Mouse (Mus musculus) layer of hippocampus, adult 2 months (tissue): ENCODE measurements around the gene Ppia. TPM values are rescaled to one million over a fixed set of nuclear protein-coding genes. Genes with fewer than 3 reads are reported as not detected.
A peak's percentile ranks its signal among the peaks of the same experiment; 100 is the strongest.
"Not testable (repeated sequence)": the region's sequence is repeated elsewhere in the genome, so short reads cannot be mapped to it uniquely, and the experiment has no call there.

ENCODE experiments used
- DNase-seq, 2 experiments: peaks; one replicate each; pipeline ENCODE4 v3.0.0; 2022; ENCODE audit warnings: low spot score in 2 of 2
- H3K27ac ChIP-seq: fragments of 200-600 bp; 2 replicates; pipeline ENCODE4 v1.8.1; 2022
- H3K4me3 ChIP-seq: fragments of 200-600 bp; 2 replicates; pipeline ENCODE4 v1.8.1; 2022; ENCODE audit warnings: mild to moderate bottlenecking
- CTCF ChIP-seq: fragments of 200-600 bp; conservative IDR thresholded peaks from 2 replicates; pipeline ENCODE4 v1.8.1; 2022; ENCODE audit warnings: antibody characterized with exemption, mild to moderate bottlenecking, moderate library complexity
- total RNA-seq, 2 experiments: library from RNA; stranded (reverse); gene quantifications; 2 replicates each; pipeline ENCODE4 v1.2.3; 2021

Gene Ppia
- total RNA-seq, 2 experiments from 2014 or later: 1,589 to 1,677 TPM

DNA sequence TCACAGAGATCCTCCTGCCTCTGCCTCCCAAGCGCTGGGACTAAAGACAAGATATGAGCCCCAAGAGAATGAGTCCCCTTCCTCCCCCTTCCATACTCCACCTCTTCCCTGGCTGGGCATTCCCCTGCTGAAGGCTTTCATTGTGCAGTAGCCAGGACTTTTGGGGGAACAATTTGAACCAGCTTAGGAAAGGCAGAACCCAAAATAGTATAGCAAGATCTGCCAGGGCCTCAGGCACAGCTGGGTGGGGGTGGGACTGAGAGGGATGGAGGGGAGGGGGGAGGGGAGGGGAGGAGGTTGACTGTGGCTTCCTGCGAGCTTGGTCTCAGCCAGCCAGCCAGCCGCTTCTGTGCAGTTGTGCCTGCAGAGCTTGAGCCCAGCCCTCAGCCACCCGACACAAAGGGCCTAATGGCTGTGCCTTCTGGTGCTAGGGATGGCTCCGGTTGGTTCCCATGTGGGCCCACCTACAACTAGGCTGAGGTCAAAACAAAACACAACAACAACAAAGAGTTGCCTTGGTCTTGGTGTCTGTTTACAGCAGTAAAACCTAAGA, 5.1 kb upstream of the Ppia start:
- Histone ChIP-seq H3K27ac (peak overlapping the region; percentile 28; the same call in 1 of the 2 replicates), H3K4me3 (no peak overlapping the region)
- no peak for TF ChIP-seq CTCF
- DNase-seq: no peak

DNA sequence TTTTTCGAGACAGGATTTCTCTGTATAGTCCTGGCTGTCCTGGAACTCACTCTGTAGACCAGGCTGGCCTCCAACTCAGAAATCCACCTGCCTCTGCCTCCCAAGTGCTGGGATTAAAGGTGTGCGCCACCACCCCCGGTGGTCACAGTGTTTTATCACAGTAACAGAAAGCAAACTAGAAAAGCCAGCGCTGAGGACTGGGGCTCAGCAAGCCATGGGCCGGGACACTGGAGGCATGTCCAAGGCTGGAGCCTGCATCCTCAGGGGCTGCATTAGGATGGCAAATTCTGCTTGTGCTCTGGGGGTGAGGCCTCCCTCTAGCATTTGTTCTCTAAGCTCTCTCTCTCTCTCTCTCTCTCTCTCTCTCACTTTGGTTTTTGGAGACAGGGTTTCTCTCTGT, 4.5 kb upstream of the Ppia start:
- H3K27ac ChIP-seq, H3K4me3 ChIP-seq, DNase-seq: not testable (repeated sequence)

DNA sequence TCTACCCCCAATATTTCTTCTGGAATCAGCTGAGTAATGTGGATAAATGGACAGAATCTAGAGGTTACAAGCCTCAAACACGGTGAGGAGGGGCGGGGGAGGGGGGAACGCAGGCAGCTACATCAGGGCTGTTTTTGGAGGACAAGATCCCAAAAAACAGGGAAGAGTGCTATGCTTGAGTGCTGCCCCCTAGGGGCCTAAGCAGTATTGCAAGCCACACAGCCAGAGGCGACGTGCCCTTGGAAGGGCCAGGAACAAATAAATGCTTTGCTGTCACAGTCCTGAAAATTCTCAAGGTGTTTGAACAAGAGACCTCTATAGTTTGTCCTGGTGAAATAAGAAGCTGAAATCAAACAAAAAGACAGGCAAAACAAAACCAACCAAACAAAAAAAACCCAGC, 3.6 kb upstream of the Ppia start:
- peak; percentile 68 to 88 for DNase-seq
- H3K27ac ChIP-seq: peak overlapping the region; percentile 41; the same call in 1 of the 2 replicates
- no peak overlapping the region for H3K4me3 ChIP-seq
- TF ChIP-seq CTCF: peak; percentile 97

DNA sequence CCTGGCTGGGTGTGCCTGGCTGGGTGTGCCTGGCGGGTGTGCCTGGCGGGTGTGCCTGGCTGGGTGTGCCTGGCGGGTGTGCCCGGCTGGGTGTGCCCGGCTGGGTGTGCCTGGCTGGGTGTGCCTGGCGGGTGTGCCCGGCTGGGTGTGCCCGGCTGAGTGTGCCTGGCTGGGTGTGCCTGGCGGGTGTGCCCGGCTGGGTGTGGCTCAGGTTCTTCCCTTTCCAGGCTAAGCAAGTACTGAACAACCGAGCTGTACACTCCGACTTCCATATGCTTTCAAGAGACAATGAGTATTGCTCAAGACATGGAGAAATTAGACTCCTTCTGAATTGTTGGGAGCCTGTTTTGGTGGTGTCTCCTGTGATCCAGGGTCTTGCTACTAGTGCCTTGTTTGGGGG, 2.0 kb upstream of the Ppia start:
- Histone ChIP-seq H3K4me3 (no peak overlapping the region), H3K27ac (no peak overlapping the region)
- DNase-seq: no peak
- no peak for TF ChIP-seq CTCF

DNA sequence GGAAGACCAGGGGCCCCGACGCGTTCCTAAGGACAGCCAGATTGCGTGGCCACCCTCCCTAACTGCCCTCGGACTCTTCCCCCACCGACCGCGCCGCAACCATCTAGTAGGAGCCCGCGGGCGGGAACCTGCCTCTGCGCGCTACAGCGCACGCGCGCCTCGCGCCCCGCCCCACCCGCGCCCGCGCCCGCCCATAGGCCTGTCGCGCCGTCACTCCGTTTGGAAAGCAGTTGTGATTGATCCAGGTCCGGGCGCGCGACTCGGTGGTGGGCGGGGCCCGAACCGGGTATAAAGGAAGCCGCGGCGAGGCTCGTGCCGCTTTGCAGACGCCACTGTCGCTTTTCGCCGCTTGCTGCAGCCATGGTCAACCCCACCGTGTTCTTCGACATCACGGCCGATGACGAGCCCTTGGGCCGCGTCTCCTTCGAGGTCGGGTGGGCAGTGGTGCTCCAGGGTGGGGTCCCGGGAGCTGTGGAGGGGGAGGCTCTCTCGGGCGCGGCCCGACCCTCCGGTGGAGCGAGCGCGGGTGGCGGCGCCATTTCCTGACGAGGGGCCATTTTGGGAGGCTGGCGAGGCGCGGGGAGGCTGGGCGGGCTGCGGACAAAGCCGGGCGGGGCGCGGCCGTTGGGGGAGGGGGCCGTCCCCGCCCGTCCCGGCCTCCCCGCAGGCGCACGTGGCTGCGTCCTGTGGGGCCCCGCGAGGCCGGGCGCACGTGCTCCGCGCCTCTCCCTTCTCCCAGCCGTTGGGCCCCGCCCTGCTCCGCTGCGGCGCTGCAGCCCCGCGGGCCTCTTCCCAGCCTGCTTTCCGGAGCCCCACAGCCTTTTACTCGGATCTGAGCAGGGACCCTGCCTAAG, 535 bp downstream of the Ppia start:
- TF ChIP-seq CTCF: no peak

DNA sequence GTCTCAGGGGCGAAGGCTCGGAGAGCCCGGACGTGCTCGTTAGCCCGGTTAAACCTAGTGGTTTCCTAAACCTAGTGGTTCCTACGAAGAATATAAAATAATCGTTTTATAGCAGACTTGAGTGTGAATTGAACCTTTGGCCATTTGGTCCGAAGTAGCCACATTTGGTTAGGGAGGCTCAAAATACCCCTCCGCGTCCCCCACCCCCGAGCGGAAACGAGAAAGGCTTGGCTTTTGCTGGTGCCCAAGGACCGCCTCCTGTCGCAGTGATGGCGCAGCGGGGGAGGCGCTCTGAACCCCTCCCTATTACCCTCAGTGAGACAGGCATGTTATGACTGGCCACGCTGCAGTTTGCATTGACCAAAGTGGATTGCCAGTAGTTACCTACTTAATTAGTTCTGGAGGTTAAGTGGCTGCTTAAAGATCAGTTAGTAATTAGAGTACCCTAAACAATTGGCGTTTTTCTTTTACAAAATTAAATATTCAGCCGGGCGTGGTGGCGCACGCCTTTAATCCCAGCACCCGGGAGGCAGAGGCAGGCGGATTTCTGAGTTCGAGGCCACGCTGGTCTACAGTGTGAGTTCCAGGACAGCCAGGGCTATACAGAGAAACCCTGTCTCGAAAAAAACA, 1.3 kb downstream of the Ppia start:
- Histone ChIP-seq H3K27ac (peak overlapping the region; percentile 99), H3K4me3 (peak overlapping the region; percentile 92)
- TF ChIP-seq CTCF: no peak
- peak; percentile 80 to 87 for DNase-seq

More for the DNA sequence above, 535 bp downstream of the Ppia start:
- Histone ChIP-seq H3K4me3 (peak overlapping the region; percentile 92), H3K27ac (peak overlapping the region; percentile 99)
- DNase-seq: peak; percentile 96 to 99

DNA sequence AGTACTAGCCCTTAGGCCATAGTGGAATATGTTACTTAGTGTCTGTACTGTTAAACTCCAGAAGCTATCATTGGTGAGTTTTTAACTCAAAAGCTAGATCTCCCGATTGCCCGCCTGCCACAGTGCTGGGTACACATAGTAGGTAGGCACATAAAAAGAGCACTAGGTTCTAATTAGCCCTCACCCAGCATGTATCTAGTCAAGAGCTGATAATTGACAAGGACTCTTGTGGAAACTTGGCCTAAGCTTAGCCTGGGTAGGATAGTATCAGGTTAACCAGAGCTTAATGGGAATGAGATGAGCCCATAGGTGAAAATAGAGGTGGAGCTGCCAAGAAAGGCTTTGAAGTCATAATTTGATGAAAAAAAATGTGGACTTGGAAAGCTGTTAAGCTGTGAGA, 1.8 kb downstream of the Ppia start:
- peak overlapping the region; percentile 92 for H3K4me3 ChIP-seq
- peak overlapping the region; percentile 99; the same call in 1 of the 2 replicates for H3K27ac ChIP-seq
- no peak for TF ChIP-seq CTCF
- DNase-seq: no peak

DNA sequence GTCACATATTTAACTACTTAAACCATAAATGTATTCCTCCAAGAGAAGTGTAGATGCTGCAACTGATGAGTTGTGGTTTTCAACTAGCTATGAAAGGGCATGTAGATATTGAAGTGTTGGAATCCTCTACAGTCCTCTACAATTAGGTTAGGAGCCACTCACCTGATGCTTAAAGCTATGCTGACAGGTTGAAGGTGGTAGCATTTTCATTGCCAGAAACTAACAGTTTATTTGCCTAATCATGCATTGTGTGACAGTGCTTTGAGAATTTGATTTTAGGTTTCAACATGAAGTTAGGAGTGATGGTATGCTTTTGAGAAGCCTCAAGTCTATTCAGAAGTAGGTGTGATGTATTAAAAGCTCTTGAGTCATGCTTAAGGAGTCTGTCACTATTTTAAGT, 2.2 kb downstream of the Ppia start:
- no peak for TF ChIP-seq CTCF
- Histone ChIP-seq H3K4me3 (peak overlapping the region; percentile 92), H3K27ac (peak overlapping the region; percentile 1; the same call in 1 of the 2 replicates)
- no peak for DNase-seq

GRCm38 (mm10) chr11:6418751-6419150, 3.5 kb downstream of the Ppia start:
- Histone ChIP-seq H3K27ac (no peak overlapping the region; the same call in 1 of the 2 replicates), H3K4me3 (no peak overlapping the region)
- no peak for TF ChIP-seq CTCF
- no peak for DNase-seq

GRCm38 (mm10) chr11:6419156-6419555, 3.9 kb downstream of the Ppia start:
- not testable (repeated sequence) for DNase-seq, H3K4me3 ChIP-seq, H3K27ac ChIP-seq

GRCm38 (mm10) chr11:6420283-6420703, 5.0 kb downstream of the Ppia start:
- no peak for DNase-seq
- Histone ChIP-seq H3K27ac (no peak overlapping the region), H3K4me3 (no peak overlapping the region)
- no peak for TF ChIP-seq CTCF

DNA sequence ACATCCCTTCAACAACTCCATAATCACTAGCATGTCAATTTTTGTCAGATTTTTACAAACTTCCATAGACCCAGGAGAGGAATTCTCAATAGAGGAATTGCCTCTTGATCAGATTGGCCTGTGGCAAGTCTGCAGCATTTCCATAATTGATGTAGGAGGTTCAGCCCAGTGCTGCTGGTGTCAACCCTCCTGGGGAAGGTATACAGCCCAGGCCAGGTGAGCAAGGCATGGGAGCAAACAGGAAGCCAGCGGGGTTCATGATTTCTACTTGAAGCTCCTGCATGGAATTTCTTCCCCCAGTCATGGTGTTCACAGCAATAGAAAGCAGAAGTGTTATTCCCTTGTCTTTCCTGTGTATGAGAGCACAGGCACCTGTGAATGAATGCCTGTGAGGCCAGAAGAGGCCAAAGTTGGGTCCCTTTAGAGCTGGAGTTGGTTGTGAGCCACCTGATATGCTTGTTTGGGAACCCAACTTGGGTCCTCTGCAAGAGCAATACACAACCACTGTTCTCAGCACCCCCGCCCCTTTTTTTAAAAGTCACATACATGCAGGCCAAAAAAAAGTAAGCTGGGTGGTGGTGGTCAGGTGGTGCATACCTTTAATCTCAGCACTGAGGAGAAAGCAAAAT, 5.6 kb downstream of the Ppia start:
- TF ChIP-seq CTCF: no peak
- H3K27ac ChIP-seq: no peak overlapping the region
- H3K4me3 ChIP-seq: no peak overlapping the region
- no peak for DNase-seq

DNA sequence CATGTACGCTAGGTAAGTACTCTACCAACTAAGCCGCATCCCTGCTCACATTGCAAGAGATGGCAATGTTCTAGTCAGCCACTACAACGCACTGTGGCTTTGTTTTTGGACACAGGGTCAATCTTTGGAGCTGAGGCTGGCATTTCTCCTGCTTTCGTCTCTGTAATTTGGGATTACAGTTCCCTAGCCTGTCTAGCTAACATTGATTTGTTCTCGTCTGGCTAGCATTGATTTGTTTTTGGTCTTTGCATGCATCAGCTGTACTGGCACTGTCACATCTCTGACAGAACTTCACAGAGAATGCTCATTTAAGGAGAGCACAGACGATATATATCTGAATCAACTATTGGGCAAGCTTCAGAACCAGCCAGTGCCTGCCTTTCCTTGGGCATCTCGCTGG, 14.9 kb downstream of the Ppia start:
- Histone ChIP-seq H3K4me3 (no peak overlapping the region), H3K27ac (no peak overlapping the region)
- no peak for DNase-seq
- no peak for TF ChIP-seq CTCF
